Mouse (Mus musculus): ENCODE measurements at regions not wholly inside any gene's neighbourhood (a gene's known extent, or its start where the extent isn't known, plus 50 kb on each side); places are given as distances from the start of the nearest gene placed in this dataset.

GRCm38 (mm10) chr15:62752686-62753085 is 1092.3 kb downstream of the Gsdmc2 start:
- Histone ChIP-seq H3K9ac (ENCODE audit: low read depth, low read length) (no peak overlapping the region), H3K9me3 (replicated peaks; ENCODE audit: control insufficient read depth, low read length, poor library complexity, severe bottlenecking) (no peaks in the 10 kb centered on the region), H3K27ac (ENCODE audit: low read length) (no peak overlapping the region), H3K36me3 (ENCODE audit: control insufficient read depth, insufficient read depth, low read length) (no peaks in the 10 kb centered on the region), H3K27me3 (ENCODE audit: control insufficient read depth, insufficient read depth, low read depth, low read length) (no peaks in the 10 kb centered on the region), H3K4me2 (ENCODE audit: low read length) (no peak overlapping the region), H3K4me3 (ENCODE audit: low read depth, low read length) (no peak overlapping the region), H3K4me1 (ENCODE audit: control insufficient read depth, insufficient read depth, low read length) (no peaks in the 10 kb centered on the region)
- ATAC-seq, result no peak
- WGBS, result 91% methylated on average over 2 of the region's 2 CpGs

- WGBS, result 89% methylated on average over 3 of the region's 3 CpGs
- H3K9me3 ChIP-seq (replicated peaks; ENCODE audit: control insufficient read depth, low read length, poor library complexity, severe bottlenecking), result no peaks in the 10 kb centered on the region
These were observed 1101.1 kb downstream of the Gsdmc2 start for GRCm38 (mm10) chr15:62743879-62744278.

DNA sequence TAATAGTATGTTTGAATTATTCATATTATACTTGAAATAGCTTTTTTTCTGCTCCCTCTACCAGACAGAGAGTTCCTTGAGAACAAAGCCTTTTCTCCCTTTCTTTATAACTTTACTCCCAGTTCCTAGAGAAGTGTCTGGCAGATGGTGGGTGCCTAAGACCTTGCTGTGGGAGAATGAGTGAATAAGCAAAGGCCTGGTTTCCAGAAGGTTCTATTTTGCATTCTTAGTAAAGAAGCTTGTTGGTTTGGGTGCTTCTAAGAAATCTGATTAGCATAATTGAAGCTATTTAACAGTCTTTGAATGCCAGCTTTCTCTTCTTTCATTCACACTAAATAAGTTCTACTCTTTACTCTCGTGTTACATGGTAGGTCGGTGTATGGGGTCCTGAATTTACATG is 1104.2 kb downstream of the Gsdmc2 start:
- Histone ChIP-seq H3K9ac (ENCODE audit: low read depth, low read length) (no peak overlapping the region), H3K27me3 (ENCODE audit: control insufficient read depth, insufficient read depth, low read depth, low read length) (no peaks in the 10 kb centered on the region), H3K4me2 (ENCODE audit: low read length) (no peak overlapping the region), H3K9me3 (replicated peaks; ENCODE audit: control insufficient read depth, low read length, poor library complexity, severe bottlenecking) (no peaks in the 10 kb centered on the region), H3K27ac (ENCODE audit: low read length) (no peak overlapping the region), H3K4me3 (ENCODE audit: low read depth, low read length) (no peak overlapping the region), H3K36me3 (ENCODE audit: control insufficient read depth, insufficient read depth, low read length) (no peaks in the 10 kb centered on the region), H3K4me1 (ENCODE audit: control insufficient read depth, insufficient read depth, low read length) (no peaks in the 10 kb centered on the region)
- 41% methylated on average over 2 of the region's 2 CpGs for WGBS
- ATAC-seq, result no peak

More at GRCm38 (mm10) chr15:62743879-62744278, 1101.1 kb downstream of the Gsdmc2 start:
- no peaks in the 10 kb centered on the region for H3K4me1 ChIP-seq (ENCODE audit: control insufficient read depth, insufficient read depth, low read length)
- H3K4me2 ChIP-seq (ENCODE audit: low read length), result no peak overlapping the region
- H3K4me3 ChIP-seq (ENCODE audit: low read depth, low read length), result no peak overlapping the region
- H3K27me3 ChIP-seq (ENCODE audit: control insufficient read depth, insufficient read depth, low read depth, low read length), result no peaks in the 10 kb centered on the region
- no peak for ATAC-seq
- no peaks in the 10 kb centered on the region for H3K36me3 ChIP-seq (ENCODE audit: control insufficient read depth, insufficient read depth, low read length)
- no peak overlapping the region for H3K27ac ChIP-seq (ENCODE audit: low read length)
- no peak overlapping the region for H3K9ac ChIP-seq (ENCODE audit: low read depth, low read length)

DNA sequence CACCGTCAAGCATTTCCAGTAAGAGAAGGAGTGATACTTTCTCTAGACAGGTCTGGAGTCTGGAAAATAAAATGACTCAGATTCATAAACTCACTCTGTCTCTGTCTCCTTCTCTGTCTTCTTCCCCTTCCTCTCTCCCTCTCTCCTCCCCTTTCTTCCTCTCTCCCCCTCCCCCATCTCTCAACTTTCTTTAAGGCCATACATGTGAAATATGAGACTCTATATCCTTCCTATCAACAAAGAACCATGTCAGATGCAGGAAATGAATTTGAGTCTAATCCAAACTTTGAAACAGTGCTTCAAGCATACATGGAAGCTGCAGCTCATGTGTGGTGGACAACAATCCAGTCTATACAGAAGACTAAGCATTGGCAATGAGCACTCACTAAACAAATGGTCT is 1109.6 kb downstream of the Gsdmc2 start:
- no peak for ATAC-seq
- Histone ChIP-seq H3K4me2 (ENCODE audit: low read length) (no peak overlapping the region), H3K4me3 (ENCODE audit: low read depth, low read length) (no peak overlapping the region), H3K9ac (ENCODE audit: low read depth, low read length) (no peak overlapping the region), H3K27ac (ENCODE audit: low read length) (no peak overlapping the region), H3K4me1 (ENCODE audit: control insufficient read depth, insufficient read depth, low read length) (no peaks in the 10 kb centered on the region), H3K9me3 (replicated peaks; ENCODE audit: control insufficient read depth, low read length, poor library complexity, severe bottlenecking) (no peaks in the 10 kb centered on the region), H3K36me3 (ENCODE audit: control insufficient read depth, insufficient read depth, low read length) (no peaks in the 10 kb centered on the region), H3K27me3 (ENCODE audit: control insufficient read depth, insufficient read depth, low read depth, low read length) (no peaks in the 10 kb centered on the region)
- WGBS, result 87% methylated on average over 1 of the region's 1 CpGs

DNA sequence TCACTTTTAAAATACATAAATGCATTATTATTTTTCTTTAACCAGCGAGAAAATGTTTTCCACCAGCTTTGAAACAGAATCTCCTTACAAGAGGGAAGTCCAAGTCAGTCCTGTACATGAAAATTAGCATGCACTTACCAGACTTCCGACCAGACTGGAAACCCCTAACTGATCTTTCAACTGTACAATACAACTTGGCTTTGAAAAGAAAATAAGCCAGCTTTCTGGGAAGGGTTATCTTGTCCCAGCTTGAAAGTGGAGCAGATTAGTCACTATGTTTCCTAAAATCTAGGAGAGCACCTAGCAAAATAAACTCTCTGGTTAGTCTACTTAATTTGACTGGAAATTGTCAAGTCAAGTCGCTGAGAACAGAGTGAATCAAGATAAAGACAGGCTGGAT is 1110.1 kb downstream of the Gsdmc2 start:
- no peak overlapping the region for H3K9ac ChIP-seq (ENCODE audit: low read depth, low read length)
- no peak for ATAC-seq
- H3K27ac ChIP-seq (ENCODE audit: low read length), result no peak overlapping the region
- H3K9me3 ChIP-seq (replicated peaks; ENCODE audit: control insufficient read depth, low read length, poor library complexity, severe bottlenecking), result no peaks in the 10 kb centered on the region
- 82% methylated on average over 3 of the region's 3 CpGs for WGBS
- no peaks in the 10 kb centered on the region for H3K36me3 ChIP-seq (ENCODE audit: control insufficient read depth, insufficient read depth, low read length)
- H3K27me3 ChIP-seq (ENCODE audit: control insufficient read depth, insufficient read depth, low read depth, low read length), result no peaks in the 10 kb centered on the region
- H3K4me3 ChIP-seq (ENCODE audit: low read depth, low read length), result no peak overlapping the region
- no peaks in the 10 kb centered on the region for H3K4me1 ChIP-seq (ENCODE audit: control insufficient read depth, insufficient read depth, low read length)
- H3K4me2 ChIP-seq (ENCODE audit: low read length), result no peak overlapping the region

DNA sequence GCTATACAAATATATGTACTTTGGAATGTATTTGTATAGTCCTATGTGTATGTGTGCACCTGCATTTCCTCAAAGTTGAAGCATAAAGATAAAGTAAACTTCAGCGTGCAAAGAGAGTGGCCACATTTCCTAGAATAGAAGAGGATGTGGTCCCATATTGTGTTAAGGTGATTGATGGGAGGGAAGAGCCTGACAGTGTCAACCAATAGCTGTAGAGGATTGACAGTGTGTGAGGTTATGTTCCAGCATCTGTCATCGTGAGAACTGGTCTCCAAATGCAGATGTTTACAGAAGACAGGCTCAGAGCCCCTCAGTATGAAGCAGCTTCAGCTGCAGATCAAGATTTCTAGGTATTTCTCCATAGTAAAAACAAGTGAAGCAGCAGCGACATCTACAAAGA is 1114.5 kb downstream of the Gsdmc2 start:
- Histone ChIP-seq H3K4me3 (ENCODE audit: low read depth, low read length) (no peak overlapping the region), H3K9ac (ENCODE audit: low read depth, low read length) (no peak overlapping the region), H3K27ac (ENCODE audit: low read length) (no peak overlapping the region), H3K9me3 (replicated peaks; ENCODE audit: control insufficient read depth, low read length, poor library complexity, severe bottlenecking) (no peaks in the 10 kb centered on the region), H3K4me1 (ENCODE audit: control insufficient read depth, insufficient read depth, low read length) (no peaks in the 10 kb centered on the region), H3K27me3 (ENCODE audit: control insufficient read depth, insufficient read depth, low read depth, low read length) (no peaks in the 10 kb centered on the region), H3K4me2 (ENCODE audit: low read length) (no peak overlapping the region), H3K36me3 (ENCODE audit: control insufficient read depth, insufficient read depth, low read length) (no peaks in the 10 kb centered on the region)
- 86% methylated on average over 3 of the region's 3 CpGs for WGBS
- no peak for ATAC-seq

GRCm38 (mm10) chr15:62714265-62714664 is 1130.7 kb downstream of the Gsdmc2 start:
- 58% methylated on average over 3 of the region's 3 CpGs for WGBS
- Histone ChIP-seq H3K4me2 (ENCODE audit: low read length) (no peak overlapping the region), H3K4me3 (ENCODE audit: low read depth, low read length) (no peak overlapping the region), H3K36me3 (ENCODE audit: control insufficient read depth, insufficient read depth, low read length) (no peaks in the 10 kb centered on the region), H3K9me3 (replicated peaks; ENCODE audit: control insufficient read depth, low read length, poor library complexity, severe bottlenecking) (no peaks in the 10 kb centered on the region), H3K4me1 (ENCODE audit: control insufficient read depth, insufficient read depth, low read length) (no peaks in the 10 kb centered on the region), H3K9ac (ENCODE audit: low read depth, low read length) (no peak overlapping the region), H3K27ac (ENCODE audit: low read length) (no peak overlapping the region), H3K27me3 (ENCODE audit: control insufficient read depth, insufficient read depth, low read depth, low read length) (no peaks in the 10 kb centered on the region)
- ATAC-seq, result no peak

DNA sequence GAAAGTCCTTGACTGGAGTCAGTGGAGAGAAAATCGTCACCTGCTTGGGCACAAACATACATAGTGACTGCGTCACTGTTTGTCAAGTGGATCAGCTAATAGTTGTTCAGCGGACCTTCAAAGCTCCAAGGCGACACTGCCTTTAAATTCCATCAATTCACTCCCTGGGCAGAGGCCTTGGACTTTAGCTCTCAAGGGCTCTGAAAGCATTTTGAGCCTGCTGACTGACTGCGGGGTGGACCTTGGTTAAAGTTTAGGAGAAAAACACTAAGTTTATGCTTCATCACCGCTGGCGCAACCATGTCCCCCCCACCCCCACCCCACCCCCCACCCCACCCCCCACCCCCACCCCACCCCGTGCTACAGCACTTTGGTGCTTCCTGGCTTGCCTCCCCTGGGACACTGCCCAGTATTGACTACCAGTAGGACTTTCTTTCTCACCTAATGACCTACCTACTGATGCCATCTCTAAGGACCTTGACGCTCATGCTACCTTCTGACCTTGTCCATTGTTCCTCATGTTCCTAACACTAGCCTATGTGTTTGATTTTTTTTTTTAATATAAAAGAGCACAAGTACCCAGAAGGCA is 1132.3 kb downstream of the Gsdmc2 start:
- Histone ChIP-seq H3K27ac (ENCODE audit: low read length) (no peak overlapping the region), H3K36me3 (ENCODE audit: control insufficient read depth, insufficient read depth, low read length) (no peaks in the 10 kb centered on the region), H3K4me2 (ENCODE audit: low read length) (no peak overlapping the region), H3K9ac (ENCODE audit: low read depth, low read length) (no peak overlapping the region), H3K4me1 (ENCODE audit: control insufficient read depth, insufficient read depth, low read length) (no peaks in the 10 kb centered on the region), H3K9me3 (replicated peaks; ENCODE audit: control insufficient read depth, low read length, poor library complexity, severe bottlenecking) (no peaks in the 10 kb centered on the region), H3K27me3 (ENCODE audit: control insufficient read depth, insufficient read depth, low read depth, low read length) (no peaks in the 10 kb centered on the region), H3K4me3 (ENCODE audit: low read depth, low read length) (no peak overlapping the region)
- no peak for ATAC-seq
- WGBS, result 83% methylated on average over 8 of the region's 9 CpGs

DNA sequence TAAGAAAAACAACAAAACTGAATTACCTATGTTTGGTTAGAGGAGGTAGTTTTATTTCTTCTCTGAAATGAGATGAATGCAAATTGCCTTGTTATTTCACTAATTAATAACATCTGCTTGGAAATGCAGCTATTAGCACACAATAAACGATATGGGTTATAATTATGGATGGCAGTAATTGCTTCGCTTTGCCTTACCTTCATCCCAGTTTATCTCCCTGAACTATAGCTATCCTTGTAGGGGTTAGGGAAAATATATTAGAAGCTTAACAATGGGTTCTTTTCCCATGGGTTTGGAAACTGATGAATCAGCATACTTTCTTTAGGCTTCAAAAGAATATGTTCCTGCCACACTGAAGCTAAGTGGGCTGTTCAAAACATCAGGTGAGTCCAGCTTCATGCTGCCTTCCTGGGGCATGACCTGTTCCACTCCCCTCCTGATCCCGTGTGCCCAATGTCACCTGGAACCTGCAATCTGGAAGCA is 1132.9 kb downstream of the Gsdmc2 start:
- Histone ChIP-seq H3K27me3 (ENCODE audit: control insufficient read depth, insufficient read depth, low read depth, low read length) (no peaks in the 10 kb centered on the region), H3K9ac (ENCODE audit: low read depth, low read length) (no peak overlapping the region), H3K9me3 (replicated peaks; ENCODE audit: control insufficient read depth, low read length, poor library complexity, severe bottlenecking) (no peaks in the 10 kb centered on the region), H3K4me1 (ENCODE audit: control insufficient read depth, insufficient read depth, low read length) (no peaks in the 10 kb centered on the region), H3K27ac (ENCODE audit: low read length) (no peak overlapping the region), H3K4me3 (ENCODE audit: low read depth, low read length) (no peak overlapping the region), H3K4me2 (ENCODE audit: low read length) (no peak overlapping the region), H3K36me3 (ENCODE audit: control insufficient read depth, insufficient read depth, low read length) (no peaks in the 10 kb centered on the region)
- WGBS, result 83% methylated on average over 3 of the region's 3 CpGs
- ATAC-seq, result no peak
